ENCODE assay signal across 9 mouse cellular contexts in the genomic region with DNA sequence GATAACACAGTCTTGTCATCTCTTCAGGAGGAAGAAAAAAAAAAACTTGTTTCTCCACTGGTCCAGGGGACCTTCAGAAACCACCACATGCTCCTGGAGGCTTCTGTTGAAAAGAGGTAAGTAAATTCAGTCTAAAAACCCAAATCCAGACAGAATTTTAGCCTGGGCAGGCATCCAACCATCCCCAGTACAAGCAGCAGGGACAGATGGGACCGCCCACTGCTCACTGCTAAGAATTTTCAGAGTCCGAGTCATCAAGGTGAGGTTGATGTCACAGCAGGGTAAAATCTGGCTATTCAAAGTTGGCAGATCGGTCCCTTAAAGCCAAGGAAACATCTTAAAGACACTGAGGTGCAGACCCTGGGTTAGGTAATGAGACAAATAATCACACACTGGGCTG. TPM values are rescaled to one million over a fixed set of nuclear protein-coding genes. Genes with fewer than 3 reads are reported as not detected.
DNase-seq lines count a peak whose midpoint lies in the region.
"Had no signal": no experiment of that assay in that cellular context is flagged by ENCODE, and none has a peak within 500 bp of the region (broad histone marks: within the 10 kb centered on the region; RNA-seq: fewer than 3 reads in every experiment).

No protein-coding gene starts in this region.

- DNase-seq in cerebellum, adult 9-10 months: peak; percentile 96
- DNase-seq in frontal cortex, postnatal 10 days (ENCODE audit: low spot score in 2 of 2): peak; percentile 45 to 55
- DNase-seq in layer of hippocampus, postnatal 36 days: peak; percentile 72 to 73
- DNase-seq in right cerebral cortex, postnatal 10 days (ENCODE audit: low spot score in 2 of 2): peak; percentile 83 to 90
- DNase-seq in lung, postnatal 14 days: no peak
- DNase-seq in urinary bladder, postnatal 36 days (ENCODE audit: low spot score in 2 of 2): no peak
- DNase-seq in kidney, adult 9 months: no peak
- no peak for DNase-seq in gastrocnemius, postnatal 14 days
- DNase-seq: kidney, postnatal 25 days had no signal

- intact Hi-C loops in gastrocnemius, postnatal 14 days (cut with DNase I; ENCODE audit: low total_unique reads): no loop called here

RNA-seq across cellular contexts. Expression of a gene that starts 5.1 kb away (rescaled TPM):
- 10 to 100 TPM; 12.7 to 13.3 TPM for total RNA-seq in layer of hippocampus, postnatal 36 days (2021)
- 1 to 10 TPM; 3.4 TPM for total RNA-seq in gastrocnemius, postnatal 14 days (2021)

RNA-seq across cellular contexts. Expression of a gene that starts 13.8 kb away (rescaled TPM):
- 100 to 1,000 TPM; 194 to 203 TPM for total RNA-seq in layer of hippocampus, postnatal 36 days (2021)
- 10 to 100 TPM; 54.9 to 56.0 TPM for total RNA-seq in gastrocnemius, postnatal 14 days (2021)

Comparison
In these comparisons a context has a peak if more than half of its experiments do, and no peak if none do; other contexts are left out.
1. DNase-seq: peak in cerebellum, adult 9-10 months (single experiment), frontal cortex, postnatal 10 days (2 of 2), layer of hippocampus, postnatal 36 days (2 of 2) and right cerebral cortex, postnatal 10 days (2 of 2); none in lung, postnatal 14 days (single experiment), urinary bladder, postnatal 36 days (0 of 2), kidney, adult 9 months (single experiment) and gastrocnemius, postnatal 14 days (single experiment).